Mouse (Mus musculus) small intestine, adult 2 months (tissue): ENCODE results near the gene Tsr1. TPM values are rescaled to one million over a fixed set of nuclear protein-coding genes. Genes with fewer than 3 reads are reported as not detected.

Experiments used
- H3K27ac ChIP-seq: fragments of 200-500 bp; 2 replicates; pipeline ENCODE4 v1.5.1; 2012; ENCODE audit warnings: low read depth, low read length, control low read depth, inconsistent platforms; ENCODE audit not compliant: insufficient read depth
- H3K27me3 ChIP-seq: fragments of 200-500 bp; 2 replicates; pipeline ENCODE4 v1.6.1; 2012; ENCODE audit warnings: mild to moderate bottlenecking, moderate library complexity, low read length, inconsistent platforms; ENCODE audit not compliant: control insufficient read depth, insufficient read depth
- H3K36me3 ChIP-seq: fragments of 200-500 bp; 2 replicates; pipeline ENCODE4 v1.6.1; 2012; ENCODE audit warnings: mild to moderate bottlenecking, low read length, control low read depth, inconsistent platforms; ENCODE audit not compliant: control insufficient read depth, insufficient read depth
- H3K4me1 ChIP-seq: fragments of 200-500 bp; 2 replicates; pipeline ENCODE4 v1.6.1; 2012; ENCODE audit warnings: low read length, inconsistent platforms, mixed read lengths; ENCODE audit not compliant: control insufficient read depth, insufficient read depth, insufficient read length
- H3K4me3 ChIP-seq: fragments of 200-500 bp; 2 replicates; pipeline ENCODE4 v1.5.1; 2012; ENCODE audit warnings: low read depth, mild to moderate bottlenecking, control low read depth, inconsistent platforms, low read length, moderate library complexity
- CTCF ChIP-seq: fragments of 200-500 bp; IDR thresholded peaks from 2 replicates; pipeline ENCODE4 v1.5.1; 2012; ENCODE audit warnings: low read depth, mild to moderate bottlenecking, control low read depth, inconsistent platforms, low read length, moderate library complexity, mixed read lengths; ENCODE audit not compliant: insufficient replicate concordance, insufficient read length; ENCODE audit errors: extremely low read depth
- POLR2A ChIP-seq: fragments of 200-500 bp; IDR thresholded peaks from 2 replicates; pipeline ENCODE4 v1.6.1; 2012; ENCODE audit warnings: low read depth, mild to moderate bottlenecking, control low read depth, inconsistent platforms, low read length, moderate library complexity
- WGBS: fragments of 180-500 bp; shearing (Covaris S2); methylation state at CpG from one replicate; pipeline ENCODE4 v1.1.7; 2018; 5-methylcytosine and 5-hydroxymethylcytosine counted together
- polyA plus RNA-seq: library from polyadenylated mRNA; depleted of rRNA; stranded (reverse); fragments of >200 nt; gene quantifications from 2 replicates; pipeline ENCODE4 v1.2.3, GENCODE M21; 2012; rRNA removed

Gene Tsr1
- 1.7 and 1.9 TPM in 2 replicates for polyA plus RNA-seq

GRCm38 (mm10) chr11:74897678-74898516, at the start of gene Tsr1:
Tsr1 (plus strand) TSS chr11:74898071.
- Histone ChIP-seq H3K27me3 (no peaks in the 10 kb centered on the region), H3K27ac (peak within 1 kb of the TSS; percentile 84), H3K4me1 (peaks cover 9% of the 10 kb centered on the region; the same call in 1 of the 2 replicates), H3K36me3 (peaks cover 21% of the 10 kb centered on the region), H3K4me3 (peak within 1 kb of the TSS; percentile 99)
- under 1% methylated on average over 54 of the region's 54 CpGs for WGBS
- TF ChIP-seq POLR2A, result peak; percentile 48
- TF ChIP-seq CTCF, result no peak

- TF ChIP-seq POLR2A, result no peak
- no peak for TF ChIP-seq CTCF
- Histone ChIP-seq H3K27ac (no peak overlapping the region), H3K27me3 (no peaks in the 10 kb centered on the region), H3K4me3 (no peak overlapping the region), H3K4me1 (peaks cover 2% of the 10 kb centered on the region; the same call in 1 of the 2 replicates), H3K36me3 (peaks cover 1% of the 10 kb centered on the region; the same call in 1 of the 2 replicates)
- WGBS, result 90% methylated on average over 14 of the region's 14 CpGs
Observed at GRCm38 (mm10) chr11:74850998-74851661, 46.7 kb upstream of the Tsr1 start.

- H3K4me3 ChIP-seq, result no peak overlapping the region
- WGBS, result 83% methylated on average over 9 of the region's 9 CpGs
- H3K4me1 ChIP-seq, result no peaks in the 10 kb centered on the region
- no peak for TF ChIP-seq CTCF
- no peak for TF ChIP-seq POLR2A
- H3K27me3 ChIP-seq, result no peaks in the 10 kb centered on the region
- H3K36me3 ChIP-seq, result peaks cover 1% of the 10 kb centered on the region; the same call in 1 of the 2 replicates
- no peak overlapping the region for H3K27ac ChIP-seq
Observed at GRCm38 (mm10) chr11:74857756-74858155, 40.1 kb upstream of the Tsr1 start.

- TF ChIP-seq POLR2A (no peak), CTCF (no peak)
- Histone ChIP-seq H3K36me3 (peaks cover 1% of the 10 kb centered on the region; the same call in 1 of the 2 replicates), H3K4me1 (peaks cover 7% of the 10 kb centered on the region; the same call in 1 of the 2 replicates), H3K27me3 (no peaks in the 10 kb centered on the region), H3K4me3 (no peak overlapping the region), H3K27ac (no peak overlapping the region)
- WGBS, result 78% methylated on average over 5 of the region's 5 CpGs
Observed at GRCm38 (mm10) chr11:74862129-74862528, 35.7 kb upstream of the Tsr1 start.

DNA sequence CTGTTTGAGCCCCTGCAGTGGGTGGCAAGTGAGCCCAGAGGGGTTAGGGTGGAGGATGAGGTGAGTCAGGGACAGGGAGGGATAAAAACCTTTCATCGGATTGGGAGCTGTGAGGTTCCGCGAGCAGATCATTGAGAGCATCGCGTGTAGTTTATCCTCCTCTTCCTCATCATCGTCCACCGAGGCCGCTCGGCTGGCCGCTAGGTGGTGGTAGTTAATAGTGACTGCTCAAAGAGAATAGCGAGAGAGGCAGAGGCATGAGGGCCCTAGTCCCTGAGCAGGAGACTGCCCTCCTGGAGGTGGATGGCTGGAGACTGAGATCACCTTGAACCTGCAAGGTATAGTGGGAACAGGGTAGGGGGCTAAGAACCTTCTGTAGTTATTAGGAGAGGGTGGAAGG, 34.4 kb upstream of the Tsr1 start:
- H3K4me1 ChIP-seq, result peaks cover 7% of the 10 kb centered on the region; the same call in 1 of the 2 replicates
- no peak overlapping the region for H3K4me3 ChIP-seq
- H3K27ac ChIP-seq, result no peak overlapping the region
- peak; percentile 39; the same call in 1 of the 2 replicates for TF ChIP-seq CTCF
- no peak for TF ChIP-seq POLR2A
- no peaks in the 10 kb centered on the region for H3K27me3 ChIP-seq
- WGBS, result 49% methylated on average over 11 of the region's 11 CpGs
- H3K36me3 ChIP-seq, result peaks cover 1% of the 10 kb centered on the region; the same call in 1 of the 2 replicates

- Histone ChIP-seq H3K27ac (no peak overlapping the region), H3K36me3 (no peaks in the 10 kb centered on the region; the same call in 1 of the 2 replicates), H3K27me3 (no peaks in the 10 kb centered on the region), H3K4me3 (no peak overlapping the region), H3K4me1 (peaks cover 7% of the 10 kb centered on the region; the same call in 1 of the 2 replicates)
- WGBS, result 95% methylated on average over 9 of the region's 9 CpGs
- TF ChIP-seq POLR2A, result no peak
- no peak for TF ChIP-seq CTCF
Observed at GRCm38 (mm10) chr11:74864421-74864820, 33.5 kb upstream of the Tsr1 start.

DNA sequence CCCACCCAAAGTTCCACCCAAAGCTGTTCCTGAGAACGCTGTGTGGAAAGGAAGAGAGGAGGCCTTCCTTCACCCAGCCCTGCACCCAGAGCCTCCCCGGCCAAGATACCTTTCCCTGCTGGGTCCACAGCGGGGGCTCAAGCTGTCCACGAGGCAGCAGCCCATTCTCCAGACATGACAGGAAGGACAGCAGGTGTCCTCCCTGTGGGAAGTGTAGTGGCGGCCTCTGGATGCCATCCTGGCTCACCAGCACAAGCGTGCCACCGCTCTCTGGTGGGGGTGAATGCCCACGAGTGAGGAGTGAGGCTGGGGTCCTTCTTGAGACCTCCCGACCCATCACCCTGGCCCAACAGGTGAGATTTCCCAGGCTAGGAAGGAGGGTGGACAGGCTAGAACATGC, 32.6 kb upstream of the Tsr1 start:
- Histone ChIP-seq H3K27ac (no peak overlapping the region), H3K27me3 (no peaks in the 10 kb centered on the region), H3K4me3 (no peak overlapping the region), H3K4me1 (peaks cover 7% of the 10 kb centered on the region; the same call in 1 of the 2 replicates), H3K36me3 (no peaks in the 10 kb centered on the region; the same call in 1 of the 2 replicates)
- TF ChIP-seq POLR2A (no peak), CTCF (no peak)
- 92% methylated on average over 9 of the region's 9 CpGs for WGBS
